Mouse (Mus musculus): ENCODE data around the gene 2310057J18Rik.
A peak's percentile ranks its signal among the peaks of the same experiment; 100 is the strongest.
"Not testable (repeated sequence)": the region's sequence is repeated elsewhere in the genome, so short reads cannot be mapped to it uniquely, and the experiment has no call there.

The 2310057J18Rik gene

DNA sequence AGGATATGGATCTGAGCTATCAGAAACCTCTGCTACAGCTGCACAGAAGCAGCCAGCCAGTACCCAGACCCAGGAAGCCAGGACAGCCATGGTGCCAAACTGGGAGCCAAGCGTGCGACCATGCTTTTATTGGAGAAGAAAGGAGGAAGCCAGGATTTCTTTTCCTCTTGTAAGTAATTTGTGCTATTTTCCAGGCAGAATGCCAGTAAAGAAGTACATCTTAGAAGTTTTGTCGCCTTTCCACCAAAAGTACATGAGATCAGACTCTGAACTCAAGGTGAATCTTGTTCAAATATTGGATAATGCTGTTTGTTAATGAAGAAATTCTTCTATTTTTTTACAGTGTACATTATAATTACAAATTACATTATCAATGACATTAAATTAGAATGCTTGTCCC lies at the start of gene 2310057J18Rik:
Gene 2310057J18Rik (minus strand): TSS at position 101 of the 400 bp plus-strand sequence.
- no peak for DNase-seq

- not testable (repeated sequence) for DNase-seq
Observed at GRCm38 (mm10) chr10:29029960-29030359, 43.9 kb upstream of the 2310057J18Rik start.

- DNase-seq: no peak
Observed at GRCm38 (mm10) chr10:29019496-29020270, 33.6 kb upstream of the 2310057J18Rik start.

DNA sequence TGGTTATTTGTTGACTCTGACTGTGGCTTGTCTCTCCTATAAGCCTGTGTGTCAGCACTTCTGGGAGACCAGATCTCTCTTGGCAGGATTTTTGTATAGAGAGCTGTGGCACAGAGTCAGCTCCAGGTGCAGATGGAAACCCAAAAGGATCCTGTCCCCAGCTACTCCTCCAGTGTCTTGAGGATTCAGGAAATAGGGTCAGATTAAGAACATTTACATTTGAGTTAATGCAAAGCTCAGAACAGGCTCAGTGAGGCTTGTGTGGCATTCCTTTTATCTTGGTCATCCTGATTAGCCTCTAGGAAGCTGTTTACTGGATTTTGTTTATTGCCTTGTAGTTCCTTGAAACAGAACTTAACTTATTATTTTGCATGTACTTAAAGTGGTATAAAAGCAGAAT lies 11.7 kb upstream of the 2310057J18Rik start:
- DNase-seq: no peak

DNA sequence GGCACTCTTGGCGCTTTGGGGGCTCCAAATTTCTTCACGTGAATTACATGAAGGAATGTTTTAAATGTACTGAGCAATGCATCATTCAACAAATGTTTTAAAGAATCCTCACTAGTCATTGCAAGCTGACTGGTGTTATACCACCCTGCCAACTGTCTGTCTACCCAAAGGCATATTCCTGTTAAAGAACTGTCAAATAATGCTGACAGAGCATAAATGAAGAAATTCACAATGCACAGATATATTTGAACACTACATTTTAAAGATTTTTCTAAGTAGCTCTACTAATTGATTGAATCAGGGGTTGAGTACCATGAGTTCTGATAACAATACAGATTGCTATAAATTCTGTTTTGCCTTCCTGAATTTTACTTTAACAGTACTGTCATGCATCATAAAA lies 2.9 kb upstream of the 2310057J18Rik start:
- no peak for DNase-seq

DNA sequence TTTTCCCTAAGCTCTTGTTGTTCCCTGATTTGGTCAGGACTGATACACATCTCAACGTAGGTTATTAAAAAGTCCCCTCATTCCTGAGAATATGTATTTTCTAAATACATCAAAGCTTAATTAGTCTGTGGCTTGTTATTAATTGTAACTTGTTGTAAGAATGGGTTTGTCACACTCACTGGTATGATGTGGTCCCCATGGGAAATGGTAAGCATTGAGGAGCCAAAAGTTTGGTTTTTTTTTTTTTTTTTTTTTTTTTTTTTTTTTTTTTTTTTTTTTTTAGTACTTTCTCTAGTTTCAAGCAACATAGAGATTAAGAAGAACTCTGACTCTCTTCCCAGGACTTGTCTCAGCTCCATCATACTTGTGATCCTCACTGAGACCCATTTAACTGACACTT lies 17.9 kb downstream of the 2310057J18Rik start:
- DNase-seq: no peak

GRCm38 (mm10) chr10:28955138-28955537 lies 31.0 kb downstream of the 2310057J18Rik start:
- DNase-seq: peak; percentile 26

GRCm38 (mm10) chr10:28954515-28954914 lies 31.6 kb downstream of the 2310057J18Rik start:
- DNase-seq: no peak

Measured in cerebellum, adult 8-10 months (tissue).